Mouse (Mus musculus) limb, embryonic 15.5 days (tissue): Measurements from ENCODE around the gene Ppa2. TPM values are rescaled to one million over a fixed set of nuclear protein-coding genes. Genes with fewer than 3 reads are reported as not detected.

Experiments
- ATAC-seq: fragments of 200-750 bp; cut with Nextera tagmentation; 2 replicates; pipeline ENCODE4 v1.8.0; 2017; ENCODE audit warnings: low read depth, moderate TSS enrichment; ENCODE audit not compliant: insufficient number of reproducible peaks, low FRiP score, low TSS enrichment
- H3K27ac ChIP-seq: fragments of 300-500 bp; sonication (generic); 2 replicates; pipeline ENCODE4 v1.5.1; 2015; ENCODE audit warnings: moderate library complexity, mild to moderate bottlenecking, inconsistent platforms
- H3K27me3 ChIP-seq: fragments of 300-500 bp; sonication (generic); 2 replicates; pipeline ENCODE4 v1.6.1; 2015; ENCODE audit warnings: inconsistent platforms
- H3K36me3 ChIP-seq: fragments of 300-500 bp; sonication (generic); 2 replicates; pipeline ENCODE4 v1.6.1; 2015; ENCODE audit warnings: inconsistent platforms
- H3K4me1 ChIP-seq: fragments of 300-500 bp; sonication (generic); 2 replicates; pipeline ENCODE4 v1.6.1; 2015; ENCODE audit warnings: inconsistent platforms
- H3K4me2 ChIP-seq: fragments of 300-500 bp; sonication (generic); 2 replicates; pipeline ENCODE4 v1.6.1; 2015; ENCODE audit warnings: mild to moderate bottlenecking, inconsistent platforms
- H3K4me3 ChIP-seq: fragments of 300-500 bp; sonication (generic); 2 replicates; pipeline ENCODE4 v1.5.1; 2015; ENCODE audit warnings: mild to moderate bottlenecking, inconsistent platforms
- H3K9ac ChIP-seq: fragments of 300-500 bp; sonication (generic); 2 replicates; pipeline ENCODE4 v1.6.1; 2015; ENCODE audit warnings: inconsistent platforms
- H3K9me3 ChIP-seq: fragments of 300-500 bp; sonication (generic); 2 replicates; pipeline ENCODE4 v1.6.1; 2016; ENCODE audit warnings: inconsistent platforms
- WGBS: fragments of 180-500 bp; shearing (Covaris S2); methylation state at CpG from one replicate; pipeline ENCODE4 v1.1.7; 2015; 5-methylcytosine and 5-hydroxymethylcytosine counted together
- polyA plus RNA-seq: library from polyadenylated mRNA; unstranded; fragments of >200 nt; fragmentation: Nextera tagmentation; extraction: Ambion mirVana; gene quantifications from 2 replicates; pipeline ENCODE4 v1.2.1, GENCODE M21; 2015

The Ppa2 gene
- polyA plus RNA-seq, 1 experiment from 2014 or later = 74.1 TPM

DNA sequence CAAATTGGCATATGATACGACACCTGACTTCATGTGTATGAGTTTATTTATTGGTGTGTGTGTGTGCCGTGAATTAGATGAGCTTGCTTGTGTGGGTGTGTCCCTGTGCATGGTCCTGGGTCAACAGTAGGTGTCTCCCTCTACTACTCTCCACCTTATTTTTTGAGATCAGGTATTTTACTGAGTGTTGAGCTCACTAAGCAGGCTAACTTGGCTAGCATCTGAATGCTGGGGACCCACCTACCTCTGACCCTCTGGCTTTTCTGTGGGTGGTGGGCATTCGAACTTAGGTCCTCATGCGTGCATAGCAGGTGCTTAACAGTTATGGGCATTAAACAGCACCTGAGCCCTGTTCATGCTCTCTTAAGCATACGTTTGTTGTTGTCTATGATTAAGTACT, 96.3 kb downstream of the Ppa2 start:
- WGBS = 82% methylated on average over 5 of the region's 5 CpGs
- ATAC-seq = no peak
- no peak overlapping the region for H3K9ac ChIP-seq
- no peaks in the 10 kb centered on the region for H3K9me3 ChIP-seq
- H3K27me3 ChIP-seq = no peaks in the 10 kb centered on the region
- no peaks in the 10 kb centered on the region for H3K4me1 ChIP-seq
- H3K27ac ChIP-seq = no peak overlapping the region
- H3K4me2 ChIP-seq = no peak overlapping the region
- no peak overlapping the region for H3K4me3 ChIP-seq
- H3K36me3 ChIP-seq = no peaks in the 10 kb centered on the region

DNA sequence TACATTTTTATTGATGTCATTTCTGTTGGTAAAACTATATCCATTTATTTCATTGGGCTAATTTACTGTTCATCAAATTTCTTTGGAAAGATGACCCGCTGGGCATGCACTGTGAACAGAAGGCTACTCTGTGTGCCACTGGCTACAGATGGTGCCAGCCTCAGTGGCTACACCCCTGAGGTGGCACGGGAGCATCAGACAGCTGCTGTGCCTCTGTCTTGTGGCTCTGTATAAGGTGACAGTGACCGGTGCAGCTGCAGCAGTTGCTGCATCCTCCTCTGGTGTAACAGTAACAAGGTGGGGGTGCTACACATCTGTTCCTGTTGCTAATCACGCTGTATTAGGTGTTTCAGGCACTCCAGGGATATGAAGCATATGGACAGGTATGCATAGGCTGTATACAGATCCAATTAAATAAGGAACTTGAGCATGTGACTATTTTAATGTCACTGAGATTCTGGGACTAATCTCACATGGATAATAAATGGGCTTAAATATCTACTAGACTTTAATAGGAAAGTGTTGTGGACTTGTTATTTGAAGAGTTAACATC, 101.3 kb downstream of the Ppa2 start:
- Histone ChIP-seq H3K4me1 (no peaks in the 10 kb centered on the region), H3K9ac (no peak overlapping the region), H3K4me2 (no peak overlapping the region), H3K27me3 (no peaks in the 10 kb centered on the region), H3K9me3 (no peaks in the 10 kb centered on the region), H3K36me3 (no peaks in the 10 kb centered on the region), H3K4me3 (no peak overlapping the region), H3K27ac (no peak overlapping the region)
- 71% methylated on average over 4 of the region's 4 CpGs for WGBS
- no peak for ATAC-seq

DNA sequence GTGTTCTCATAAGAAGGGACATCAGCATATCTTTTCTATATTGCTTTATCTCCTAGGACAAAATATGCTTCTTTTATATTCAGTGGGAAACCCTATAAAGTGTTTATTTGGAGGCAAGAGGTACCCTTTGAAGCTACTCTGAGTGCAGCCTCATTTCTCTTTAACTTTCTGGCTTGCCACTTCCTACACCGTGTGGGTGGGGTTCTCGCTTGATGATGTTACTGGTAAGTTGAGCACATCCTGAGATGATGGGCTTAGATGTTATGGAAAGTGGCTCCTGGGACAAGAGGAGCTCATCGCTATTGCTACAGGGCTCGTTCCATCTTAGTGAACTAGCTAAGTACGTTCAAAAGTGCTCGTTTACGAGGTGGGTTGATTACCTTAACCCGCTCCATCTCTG, 101.9 kb downstream of the Ppa2 start:
- H3K9me3 ChIP-seq = no peaks in the 10 kb centered on the region
- no peak overlapping the region for H3K27ac ChIP-seq
- 40% methylated on average over 8 of the region's 8 CpGs for WGBS
- no peak overlapping the region for H3K9ac ChIP-seq
- H3K4me1 ChIP-seq = no peaks in the 10 kb centered on the region
- H3K4me2 ChIP-seq = no peak overlapping the region
- H3K27me3 ChIP-seq = no peaks in the 10 kb centered on the region
- ATAC-seq = no peak
- no peak overlapping the region for H3K4me3 ChIP-seq
- H3K36me3 ChIP-seq = no peaks in the 10 kb centered on the region

DNA sequence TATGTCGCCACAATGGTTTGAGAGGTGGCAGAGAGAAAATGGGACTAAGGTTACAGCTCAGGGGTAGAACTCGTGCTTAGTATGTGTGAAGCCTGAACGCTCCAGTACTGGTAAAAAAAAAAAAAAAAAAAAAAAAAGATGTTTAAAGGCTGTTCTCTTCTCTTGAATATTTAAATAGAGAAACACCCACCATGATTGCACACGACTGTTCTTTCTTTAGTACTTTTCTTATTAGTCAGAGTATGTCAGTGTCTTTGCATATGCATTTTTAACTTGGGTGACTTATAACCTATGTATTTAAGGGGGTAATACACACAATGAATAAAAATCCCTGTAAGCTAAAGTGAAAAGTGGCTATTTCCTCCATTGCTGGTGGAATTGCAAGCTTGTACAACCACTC, 104.8 kb downstream of the Ppa2 start:
- no peaks in the 10 kb centered on the region for H3K4me1 ChIP-seq
- no peak overlapping the region for H3K4me2 ChIP-seq
- no peak overlapping the region for H3K9ac ChIP-seq
- 80% methylated on average over 4 of the region's 4 CpGs for WGBS
- H3K4me3 ChIP-seq = no peak overlapping the region
- no peak for ATAC-seq
- no peak overlapping the region for H3K27ac ChIP-seq
- H3K36me3 ChIP-seq = no peaks in the 10 kb centered on the region
- no peaks in the 10 kb centered on the region for H3K9me3 ChIP-seq
- H3K27me3 ChIP-seq = no peaks in the 10 kb centered on the region

DNA sequence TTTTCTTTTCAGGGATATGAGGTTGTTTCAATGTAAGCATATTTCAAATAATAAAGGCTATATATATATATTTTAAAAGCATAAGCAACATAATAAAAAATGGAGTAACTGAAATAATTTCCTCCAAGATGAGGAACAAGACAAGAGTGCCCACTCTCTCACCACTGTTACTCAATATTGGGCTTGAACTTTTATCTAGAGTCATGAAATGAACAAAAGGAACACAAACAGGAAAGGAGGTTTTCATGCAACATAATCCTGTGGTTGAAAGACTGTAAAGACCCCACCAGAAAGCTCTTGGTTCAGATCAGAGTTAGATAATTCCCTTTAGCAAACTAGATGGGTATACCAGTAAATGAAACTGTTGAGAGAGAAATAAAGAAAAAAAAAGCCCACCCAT, 113.2 kb downstream of the Ppa2 start:
- no peak for ATAC-seq
- Histone ChIP-seq H3K27ac (no peak overlapping the region), H3K4me1 (no peaks in the 10 kb centered on the region), H3K9me3 (no peaks in the 10 kb centered on the region), H3K4me2 (no peak overlapping the region), H3K36me3 (no peaks in the 10 kb centered on the region), H3K27me3 (no peaks in the 10 kb centered on the region), H3K4me3 (no peak overlapping the region), H3K9ac (no peak overlapping the region)

Other genes starting within 250 kb of the Ppa2 start
- gene Ints12, start 218.3 kb upstream of the Ppa2 start, polyA plus RNA-seq = 19.1 and 20.5 TPM in 2 replicates
- 5.5 and 6.8 TPM in 2 replicates for gene Gstcd, start 218.1 kb upstream of the Ppa2 start, polyA plus RNA-seq
- gene Arhgef38, start 75.2 kb upstream of the Ppa2 start, polyA plus RNA-seq = not detected in 2 replicates
- 15.8 and 16.2 TPM in 2 replicates for gene Tet2, start 235.0 kb downstream of the Ppa2 start, polyA plus RNA-seq